Mouse (Mus musculus) testis, adult 2 months (tissue): ENCODE data around the gene Dll4. TPM values are rescaled to one million over a fixed set of nuclear protein-coding genes. Genes with fewer than 3 reads are reported as not detected.

Experiments
- H3K27ac ChIP-seq: fragments of 200-500 bp; 2 replicates; pipeline ENCODE4 v1.5.1; 2012; ENCODE audit warnings: low read depth, low read length; ENCODE audit not compliant: control insufficient read depth, insufficient read depth
- H3K27me3 ChIP-seq: fragments of 200-500 bp; 2 replicates; pipeline ENCODE4 v1.6.1; 2012; ENCODE audit warnings: mild to moderate bottlenecking, low read length, moderate library complexity; ENCODE audit not compliant: control insufficient read depth, insufficient read depth
- H3K36me3 ChIP-seq: fragments of 200-500 bp; 2 replicates; pipeline ENCODE4 v1.6.1; 2012; ENCODE audit warnings: mild to moderate bottlenecking, low read length; ENCODE audit not compliant: control insufficient read depth, insufficient read depth
- H3K4me1 ChIP-seq: fragments of 200-500 bp; 2 replicates; pipeline ENCODE4 v1.6.1; 2012; ENCODE audit warnings: low read length; ENCODE audit not compliant: control insufficient read depth, insufficient read depth
- H3K4me3 ChIP-seq: fragments of 200-500 bp; 2 replicates; pipeline ENCODE4 v1.5.1; 2012; ENCODE audit warnings: low read depth, mild to moderate bottlenecking, low read length, moderate library complexity, mixed read lengths; ENCODE audit not compliant: control insufficient read depth
- CTCF ChIP-seq: fragments of 200-500 bp; IDR thresholded peaks from 2 replicates; pipeline ENCODE4 v1.5.1; 2012; ENCODE audit warnings: low read depth, mild to moderate bottlenecking, inconsistent platforms, low read length, moderate library complexity; ENCODE audit not compliant: control insufficient read depth, insufficient read depth, insufficient replicate concordance
- POLR2A ChIP-seq: fragments of 200-500 bp; IDR thresholded peaks from 2 replicates; pipeline ENCODE4 v1.6.1; 2012; ENCODE audit warnings: low read depth, mild to moderate bottlenecking, inconsistent platforms, low read length, moderate library complexity; ENCODE audit not compliant: control insufficient read depth
- polyA plus RNA-seq: library from polyadenylated mRNA; depleted of rRNA; stranded (reverse); fragments of >200 nt; gene quantifications from 2 replicates; pipeline ENCODE4 v1.2.3, GENCODE M21; 2012; rRNA removed

Gene Dll4
- polyA plus RNA-seq, 1 experiment, result 0.54 TPM

DNA sequence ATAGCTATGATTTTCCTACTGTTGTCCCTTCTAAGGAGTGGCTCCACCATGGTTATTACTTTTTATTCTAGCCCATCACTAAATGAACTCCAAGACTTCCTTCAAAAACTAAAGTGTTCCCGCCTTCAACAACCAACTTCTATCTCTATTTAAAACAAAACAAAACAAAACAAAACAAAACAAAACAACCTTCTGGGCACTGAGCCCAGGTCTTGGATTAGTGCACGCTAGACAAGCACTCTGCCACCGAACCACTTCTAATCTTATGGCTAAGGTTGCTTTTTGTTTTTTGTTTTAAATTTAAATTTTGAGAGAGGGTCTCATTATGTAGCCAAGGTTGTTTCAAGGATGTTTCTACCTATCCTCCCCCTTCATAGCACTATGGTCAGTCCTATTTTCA, 52.2 kb downstream of the Dll4 start:
- no peak for TF ChIP-seq POLR2A
- TF ChIP-seq CTCF, result no peak
- Histone ChIP-seq H3K27ac (no peak overlapping the region), H3K4me3 (no peak overlapping the region), H3K4me1 (no peaks in the 10 kb centered on the region), H3K27me3 (no peaks in the 10 kb centered on the region), H3K36me3 (peaks cover 4% of the 10 kb centered on the region)

DNA sequence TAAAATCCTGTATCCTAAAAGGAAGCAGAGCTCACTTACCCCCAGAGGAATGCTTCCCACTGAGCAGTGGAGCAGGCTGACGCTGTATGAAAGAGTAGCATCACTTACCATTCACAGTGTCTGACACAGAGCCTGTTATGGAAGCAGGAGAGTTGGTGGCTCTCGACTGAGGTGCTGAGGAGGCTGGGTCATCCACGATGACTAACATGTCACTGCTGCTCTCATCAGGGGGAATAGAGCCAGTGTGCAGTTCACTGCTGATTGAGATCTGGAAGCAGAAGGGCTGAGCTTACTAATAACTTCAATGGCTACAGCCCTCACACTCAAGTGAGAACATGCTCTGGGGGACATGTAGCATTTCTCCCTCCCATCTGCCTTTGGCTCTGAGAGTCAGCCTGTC, 53.9 kb downstream of the Dll4 start:
- Histone ChIP-seq H3K27me3 (no peaks in the 10 kb centered on the region), H3K27ac (no peak overlapping the region), H3K36me3 (peaks cover 4% of the 10 kb centered on the region), H3K4me3 (no peak overlapping the region), H3K4me1 (no peaks in the 10 kb centered on the region)
- TF ChIP-seq CTCF (no peak), POLR2A (no peak)

Other genes with a start within 250 kb of the Dll4 start
- gene Rad51, start 213.0 kb upstream of the Dll4 start, polyA plus RNA-seq, result 12.2 and 15.1 TPM in 2 replicates
- gene Rmdn3, start 168.8 kb upstream of the Dll4 start, polyA plus RNA-seq, result 9.2 and 10.7 TPM in 2 replicates
- gene Gchfr, start 158.0 kb upstream of the Dll4 start, polyA plus RNA-seq, result 6.4 and 11.9 TPM in 2 replicates
- 4.7 and 4.8 TPM in 2 replicates for gene Gm14137, start 151.3 kb upstream of the Dll4 start, polyA plus RNA-seq
- gene Zfyve19, start 117.2 kb upstream of the Dll4 start, polyA plus RNA-seq, result 34.5 and 38.7 TPM in 2 replicates
- 3.7 and 3.8 TPM in 2 replicates for gene Dnajc17, start 117.0 kb upstream of the Dll4 start, polyA plus RNA-seq
- gene Ppp1r14d, start 95.9 kb upstream of the Dll4 start, polyA plus RNA-seq, result 0.34 and 0.52 TPM in 2 replicates
- 3.6 and 4.7 TPM in 2 replicates for gene Spint1, start 88.4 kb upstream of the Dll4 start, polyA plus RNA-seq
- gene Rhov, start 54.5 kb upstream of the Dll4 start, polyA plus RNA-seq, result 11.8 and 11.9 TPM in 2 replicates
- gene Vps18, start 37.0 kb upstream of the Dll4 start, polyA plus RNA-seq, result 10.0 and 10.2 TPM in 2 replicates
- 3.5 and 3.6 TPM in 2 replicates for gene Chac1, start 25.4 kb downstream of the Dll4 start, polyA plus RNA-seq
- gene Ino80, start 151.9 kb downstream of the Dll4 start, polyA plus RNA-seq, result 6.1 and 6.7 TPM in 2 replicates
- 5.3 and 5.4 TPM in 2 replicates for gene Exd1, start 221.8 kb downstream of the Dll4 start, polyA plus RNA-seq
- 21.3 and 27.1 TPM in 2 replicates for gene Chp1, start 221.9 kb downstream of the Dll4 start, polyA plus RNA-seq